Mouse (Mus musculus) inflammation-experienced regulatory T-cells, adult 6 months (primary cell): ENCODE data around the gene Rabl6. TPM values are rescaled to one million over a fixed set of nuclear protein-coding genes. Genes with fewer than 3 reads are reported as not detected.

Experiments used
- ATAC-seq: one replicate; pipeline ENCODE4 v1.8.0; 2017
- polyA plus RNA-seq, 3 experiments: library from polyadenylated mRNA; unstranded; fragments of 100-300 nt; shearing (Covaris generic); gene quantifications; one replicate each; pipeline ENCODE4 v1.2.1; 2017

The Rabl6 gene
- polyA plus RNA-seq, 3 experiments from 2014 or later, result 14.0 to 28.3 (median 18.0) TPM

DNA sequence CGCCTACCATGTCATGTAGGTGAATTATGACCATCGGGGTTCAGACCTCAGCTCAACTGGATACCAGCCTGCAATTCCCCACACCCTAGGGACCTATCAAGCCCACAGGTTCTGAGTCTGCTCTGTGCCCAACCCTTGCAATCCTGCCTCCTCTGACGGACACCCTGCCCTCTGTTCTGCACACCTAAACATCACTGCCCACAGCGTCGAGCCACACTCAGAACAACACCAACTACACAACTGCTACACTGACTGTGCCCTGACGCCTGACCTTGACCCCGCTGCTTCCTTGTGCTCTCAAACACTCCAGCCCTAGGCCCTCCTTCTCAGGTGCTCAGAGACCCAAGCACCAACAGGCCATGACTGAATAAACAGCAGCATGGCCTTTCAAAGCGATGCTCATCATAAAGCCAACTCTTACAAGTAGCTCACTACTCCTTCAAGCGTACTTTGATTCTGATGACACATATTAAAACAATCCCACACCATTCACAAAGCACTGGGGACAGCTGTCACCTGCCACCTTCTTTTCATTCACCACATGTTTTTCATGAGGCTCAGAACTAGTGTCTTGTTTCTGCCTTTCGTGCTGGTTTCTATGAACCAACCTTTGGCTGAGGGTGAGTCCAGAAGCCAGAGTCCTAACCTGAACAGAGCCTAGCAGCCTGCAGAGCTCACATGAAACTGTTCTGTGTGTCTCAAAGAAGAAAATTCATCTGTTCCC is 66.5 kb downstream of the Rabl6 start:
- no peak for ATAC-seq

DNA sequence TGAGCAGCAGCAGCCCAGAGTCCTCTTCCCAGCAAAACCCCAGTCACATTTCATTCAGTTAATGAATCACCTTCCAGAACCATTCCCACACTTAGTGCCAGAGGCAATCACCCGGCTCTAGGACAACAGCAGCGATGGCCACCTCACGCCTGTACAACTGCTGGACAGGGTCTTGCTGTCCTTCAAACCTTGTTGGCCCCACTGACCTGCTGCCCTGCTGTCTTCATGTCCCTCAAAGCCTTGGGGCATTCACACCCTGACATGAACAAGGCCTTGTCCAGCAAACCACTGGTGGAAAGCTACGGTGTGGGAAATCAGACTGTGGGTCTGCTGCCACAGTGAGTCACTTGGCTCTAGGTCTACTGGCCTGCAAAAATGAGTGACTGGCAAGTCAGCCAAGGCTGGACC is 67.8 kb downstream of the Rabl6 start:
- ATAC-seq, result no peak

DNA sequence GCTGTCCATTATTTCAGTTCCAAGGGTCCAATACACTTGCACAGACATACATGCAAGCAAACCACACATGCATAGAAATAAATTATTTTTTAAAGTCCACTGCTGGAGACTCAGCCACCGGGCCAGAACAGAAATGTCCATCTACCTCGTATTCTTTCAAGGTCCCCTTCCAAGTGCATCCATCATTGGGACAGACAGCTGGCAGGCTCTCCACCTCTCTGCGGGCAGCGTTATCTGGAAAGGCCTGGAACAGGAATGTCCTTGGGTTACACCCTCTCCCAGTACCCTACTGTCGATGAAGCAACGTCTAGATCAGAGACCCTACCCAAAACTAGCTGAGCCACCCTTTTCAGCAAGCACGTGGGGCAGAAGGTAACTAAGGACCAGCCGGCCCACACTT is 71.8 kb downstream of the Rabl6 start:
- no peak for ATAC-seq

DNA sequence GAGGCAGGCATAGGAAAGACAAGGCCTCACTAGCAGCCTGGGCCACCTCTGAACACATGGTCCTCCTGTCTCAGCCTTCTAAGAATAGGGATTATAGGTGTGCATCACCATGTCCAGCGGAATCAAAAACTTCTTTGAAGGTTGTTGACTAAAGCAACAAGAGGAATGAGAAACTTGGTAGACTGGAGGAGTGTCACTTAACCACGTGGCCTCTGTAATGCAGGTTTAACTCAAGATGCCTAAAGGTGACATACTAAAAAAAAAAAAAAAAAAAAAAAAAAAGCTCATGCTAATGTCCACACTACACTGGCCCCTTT is 73.5 kb downstream of the Rabl6 start:
- no peak for ATAC-seq

DNA sequence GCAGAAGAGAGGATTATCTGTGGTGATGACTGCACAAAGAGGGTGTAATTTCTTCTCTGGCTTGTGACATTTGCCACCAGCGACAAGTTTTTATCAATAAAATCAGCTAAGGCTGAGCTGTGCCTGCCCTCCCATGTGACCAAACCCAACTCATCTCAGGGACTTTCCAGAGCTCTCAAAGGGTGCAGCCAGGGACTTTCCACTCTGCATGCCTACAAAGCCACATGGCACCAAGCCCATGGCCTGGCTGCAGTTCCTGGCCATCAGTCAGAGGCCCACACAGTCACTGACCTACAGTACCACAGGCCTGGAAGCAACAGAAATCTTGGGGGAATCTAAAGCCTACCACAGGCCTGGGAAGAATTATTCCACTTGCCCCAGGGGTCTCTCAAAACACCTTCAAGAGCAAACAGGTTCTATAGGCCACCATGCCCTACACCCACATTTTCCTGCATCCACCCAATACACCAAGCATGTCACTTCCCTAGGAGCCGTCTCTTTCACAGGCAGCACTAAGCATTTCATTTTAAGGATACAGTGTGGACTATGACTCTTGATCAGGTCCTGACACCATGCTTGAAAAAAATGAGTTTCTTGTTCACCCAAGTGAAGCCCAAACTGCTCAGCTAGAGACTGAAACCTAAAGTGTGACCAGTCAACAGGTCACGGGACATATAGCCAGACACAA is 74.0 kb downstream of the Rabl6 start:
- ATAC-seq, result peak; percentile 94

DNA sequence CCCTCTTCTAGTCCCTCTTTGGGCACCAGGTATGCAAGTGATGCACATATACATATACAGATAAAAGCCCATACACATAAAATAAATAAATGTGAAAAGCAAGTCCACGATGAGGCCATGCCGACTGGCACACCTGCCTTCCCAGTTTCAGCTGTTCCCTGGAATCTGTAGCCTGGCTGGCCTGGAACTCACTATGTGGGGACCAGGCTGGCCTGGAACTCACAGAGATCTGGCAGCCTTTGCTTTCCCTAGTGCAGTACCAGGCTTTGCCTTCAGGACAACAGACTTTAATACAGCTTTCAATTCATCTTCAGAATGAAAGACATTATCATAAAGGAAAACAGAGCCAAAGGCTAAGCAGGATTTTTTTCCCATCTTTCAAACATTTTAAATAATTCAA is 74.6 kb downstream of the Rabl6 start:
- ATAC-seq, result no peak

Other genes with a start within 250 kb of the Rabl6 start
- 10 to 100 TPM; 12.2 to 20.6 (median 18.3) TPM for gene Uap1l1, start 242.8 kb downstream of the Rabl6 start, polyA plus RNA-seq
- 10 to 100 TPM in 1 of 3 experiments, under 1 TPM in 2; 0.44 to 10.5 (median 0.80) TPM for gene Sapcd2, start 236.2 kb downstream of the Rabl6 start, polyA plus RNA-seq
- gene Entpd2, start 212.6 kb downstream of the Rabl6 start, polyA plus RNA-seq, result 1 to 10 TPM in 1 of 3 experiments, under 1 TPM in 1, not detected in 1; 0.49 to 1.3 TPM
- gene Npdc1, start 209.2 kb downstream of the Rabl6 start, polyA plus RNA-seq, result 1 to 10 TPM; 2.8 to 6.1 (median 6.0) TPM
- 10 to 100 TPM in 1 of 3 experiments, 1 to 10 TPM in 2; 4.1 to 14.7 (median 7.2) TPM for gene Fut7, start 185.3 kb downstream of the Rabl6 start, polyA plus RNA-seq
- 10 to 100 TPM; 31.4 to 59.3 (median 41.8) TPM for gene Abca2, start 179.8 kb downstream of the Rabl6 start, polyA plus RNA-seq
- 1 to 10 TPM; 1.2 to 1.9 (median 1.6) TPM for gene Clic3, start 151.7 kb downstream of the Rabl6 start, polyA plus RNA-seq
- 10 to 100 TPM; 70.4 to 92.1 (median 89.2) TPM for gene Paxx, start 147.4 kb downstream of the Rabl6 start, polyA plus RNA-seq
- gene Ptgds, start 138.5 kb downstream of the Rabl6 start, polyA plus RNA-seq, result not detected
- gene Lcn12, start 114.6 kb downstream of the Rabl6 start, polyA plus RNA-seq, result not detected
- 10 to 100 TPM; 49.1 to 88.0 (median 76.8) TPM for gene Fbxw5, start 107.8 kb downstream of the Rabl6 start, polyA plus RNA-seq
- 1 to 10 TPM; 2.1 to 5.1 (median 3.4) TPM for gene C8g, start 106.8 kb downstream of the Rabl6 start, polyA plus RNA-seq
- 10 to 100 TPM; 74.8 to 85.3 (median 76.1) TPM for gene Traf2, start 61.6 kb downstream of the Rabl6 start, polyA plus RNA-seq
- 100 to 1,000 TPM; 246 to 394 (median 269) TPM for gene Edf1, start 50.7 kb downstream of the Rabl6 start, polyA plus RNA-seq
- 1 to 10 TPM in 2 of 3 experiments, under 1 TPM in 1; 0.85 to 2.2 (median 1.3) TPM for gene Mamdc4, start 33.7 kb downstream of the Rabl6 start, polyA plus RNA-seq
- gene Phpt1, start 33.3 kb downstream of the Rabl6 start, polyA plus RNA-seq, result 10 to 100 TPM; 37.0 to 64.3 (median 56.2) TPM
- gene Ajm1, start 26.8 kb downstream of the Rabl6 start, polyA plus RNA-seq, result under 1 TPM in 1 of 3 experiments, not detected in 2; 0.07 TPM
- gene Ccdc183, start 9.2 kb upstream of the Rabl6 start, polyA plus RNA-seq, result not detected
- gene Tmem141, start 13.5 kb upstream of the Rabl6 start, polyA plus RNA-seq, result 1 to 10 TPM in 2 of 3 experiments, under 1 TPM in 1; 0.80 to 2.2 (median 1.1) TPM
- under 1 TPM in 1 of 3 experiments, not detected in 2; 0.96 TPM for gene Fcna, start 19.5 kb upstream of the Rabl6 start, polyA plus RNA-seq
- not detected for gene Lcn8, start 44.6 kb upstream of the Rabl6 start, polyA plus RNA-seq
- gene Lcn5, start 49.4 kb upstream of the Rabl6 start, polyA plus RNA-seq, result not detected
- gene Lcn6, start 68.3 kb upstream of the Rabl6 start, polyA plus RNA-seq, result not detected
- 1 to 10 TPM in 2 of 3 experiments, not detected in 1; 1.1 to 1.4 TPM for gene Lcn10, start 74.2 kb upstream of the Rabl6 start, polyA plus RNA-seq
- not detected for gene Obp2a, start 91.5 kb upstream of the Rabl6 start, polyA plus RNA-seq
- 100 to 1,000 TPM in 1 of 3 experiments, 10 to 100 TPM in 2; 31.0 to 105 (median 84.4) TPM for gene Bmyc, start 98.2 kb upstream of the Rabl6 start, polyA plus RNA-seq
- gene Obp2b, start 128.5 kb upstream of the Rabl6 start, polyA plus RNA-seq, result not detected
- not detected for gene Lcn3, start 157.0 kb upstream of the Rabl6 start, polyA plus RNA-seq
- not detected for gene Lcn11, start 168.5 kb upstream of the Rabl6 start, polyA plus RNA-seq
- gene Gm13539, start 173.7 kb upstream of the Rabl6 start, polyA plus RNA-seq, result not detected
- not detected for gene Glt6d1, start 207.3 kb upstream of the Rabl6 start, polyA plus RNA-seq
- not detected for gene Lcn9, start 214.6 kb upstream of the Rabl6 start, polyA plus RNA-seq
- under 1 TPM in 2 of 3 experiments, not detected in 1; 0.46 to 0.52 TPM for gene Sohlh1, start 238.7 kb upstream of the Rabl6 start, polyA plus RNA-seq